Mouse (Mus musculus): ENCODE results near the gene Foxi2.

DNA sequence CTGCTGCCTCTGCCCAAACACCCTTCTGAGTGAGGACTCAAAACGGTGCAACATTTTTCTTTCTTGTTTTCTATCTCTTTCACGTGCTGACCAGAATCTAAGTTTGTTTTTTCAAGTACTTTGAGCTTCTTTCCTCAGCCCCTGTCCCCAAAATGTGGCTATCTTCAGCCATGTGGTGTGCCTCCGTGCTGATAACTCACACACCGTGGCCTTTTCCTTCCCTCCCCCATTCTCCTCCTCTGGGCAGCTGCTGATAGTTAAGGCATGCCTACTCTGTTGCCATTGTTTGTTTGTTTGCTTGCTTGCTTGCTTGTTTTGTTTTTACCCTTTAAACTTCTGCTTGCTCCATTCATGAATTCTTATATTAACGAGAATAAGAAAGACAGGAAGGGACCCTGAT, 12.2 kb upstream of the Foxi2 start:
- TF ChIP-seq TAL1 (IDR thresholded peaks at IDR 0.05; ENCODE audit: low read length) (peak; percentile 40; the same call in 2 of the 3 replicates), GATA1 (IDR thresholded peaks at IDR 0.05; ENCODE audit: low read length) (peak; percentile 40; the same call in 1 of the 2 replicates)

All from erythroblast, embryonic 14.5 days (primary cell).